Mouse (Mus musculus): ENCODE results near the gene Pcdh8. TPM values are rescaled to one million over a fixed set of nuclear protein-coding genes. Genes with fewer than 3 reads are reported as not detected.

Gene Pcdh8
- polyA plus RNA-seq, 1 experiment = not detected

DNA sequence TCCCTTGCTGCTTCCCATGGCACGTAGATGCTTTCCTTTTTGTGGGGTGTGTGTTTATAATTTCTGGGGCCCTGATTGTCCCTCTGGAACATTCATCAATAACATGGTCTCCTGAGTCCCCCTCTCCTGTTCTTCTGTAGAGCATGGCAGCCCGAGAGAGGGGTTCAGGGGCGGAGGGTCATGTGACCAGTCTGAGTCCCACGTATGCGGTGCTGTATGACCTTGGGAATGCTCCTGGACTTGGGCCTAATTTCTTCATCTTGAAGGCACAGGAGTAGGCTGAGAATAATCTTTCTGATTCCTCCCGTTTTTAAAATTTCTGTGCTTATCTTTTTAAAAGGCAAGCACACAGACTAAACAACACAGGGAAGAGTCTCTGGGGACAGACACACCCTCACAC is 37.6 kb downstream of the Pcdh8 start:
- TF ChIP-seq CTCF (IDR thresholded peaks at IDR 0.05; ENCODE audit: insufficient read depth, low read depth, low read length) (no peak), POLR2A (IDR thresholded peaks at IDR 0.05; ENCODE audit: insufficient read depth, low read depth, low read length) (no peak)
- H3K4me1 ChIP-seq (ENCODE audit: control insufficient read depth, insufficient read depth, low read length) = peaks cover 2% of the 10 kb centered on the region; the same call in 1 of the 2 replicates
- no peak overlapping the region for H3K4me3 ChIP-seq (ENCODE audit: insufficient read depth, low read depth, low read length)
- whole genome bisulfite sequencing = 85% methylated on average over 6 of the region's 6 CpGs
- no peak overlapping the region for H3K27ac ChIP-seq (ENCODE audit: insufficient read depth, low read depth, low read length)

DNA sequence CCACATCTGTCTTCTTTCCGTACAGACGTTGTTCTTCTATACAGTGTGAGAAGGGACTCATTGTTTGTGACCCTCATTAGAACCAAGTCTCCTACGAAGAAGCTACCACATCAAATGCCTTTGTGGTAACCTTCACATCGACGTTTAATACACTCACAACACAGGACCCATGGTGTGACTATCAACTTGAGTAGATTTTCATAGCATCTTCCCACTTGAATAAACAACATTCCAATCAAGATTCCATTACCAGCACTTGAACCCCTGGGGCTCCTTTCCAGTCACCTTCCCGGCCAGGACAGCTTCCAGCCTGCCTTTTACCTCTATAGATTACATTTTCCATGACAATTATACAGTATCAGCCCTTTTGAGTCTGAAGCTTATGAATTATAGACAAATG is 42.3 kb downstream of the Pcdh8 start:
- no peak for TF ChIP-seq CTCF (IDR thresholded peaks at IDR 0.05; ENCODE audit: insufficient read depth, low read depth, low read length)
- TF ChIP-seq POLR2A (IDR thresholded peaks at IDR 0.05; ENCODE audit: insufficient read depth, low read depth, low read length) = no peak
- WGBS = 84% methylated on average over 6 of the region's 6 CpGs
- H3K4me1 ChIP-seq (ENCODE audit: control insufficient read depth, insufficient read depth, low read length) = peaks cover 8% of the 10 kb centered on the region
- H3K4me3 ChIP-seq (ENCODE audit: insufficient read depth, low read depth, low read length) = no peak overlapping the region
- no peak overlapping the region for H3K27ac ChIP-seq (ENCODE audit: insufficient read depth, low read depth, low read length)

DNA sequence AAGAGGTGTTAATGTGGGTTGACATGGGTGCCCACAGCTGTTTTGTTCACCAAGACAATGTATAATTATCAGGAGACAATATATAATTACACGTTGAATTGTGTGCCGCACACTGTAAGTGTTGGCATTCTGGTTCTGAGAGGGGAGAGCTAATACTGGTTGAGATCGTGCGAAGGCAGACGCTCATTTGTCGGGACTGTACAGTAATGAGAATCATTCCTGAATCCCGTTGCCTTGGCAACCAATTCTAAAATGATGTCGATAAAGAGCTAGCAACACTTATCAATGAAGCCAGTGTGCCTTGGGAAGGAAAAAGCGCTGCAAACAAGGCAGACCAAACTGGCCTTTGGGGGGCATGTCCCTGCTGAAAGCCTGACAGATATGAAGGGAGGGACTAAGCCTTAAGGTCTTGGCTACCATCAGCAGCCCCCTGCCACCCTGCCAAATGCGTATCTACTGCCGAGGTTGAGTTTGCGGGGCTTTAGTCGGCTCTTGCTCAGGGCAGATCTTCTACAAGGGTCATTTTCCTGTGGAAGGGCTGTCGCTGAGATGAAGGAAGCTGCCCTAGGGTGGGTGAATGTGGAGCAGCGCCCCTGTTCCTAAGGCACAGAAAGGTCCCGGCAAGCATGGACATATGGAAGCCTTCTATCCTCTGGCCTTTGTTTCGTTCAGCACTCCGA is 47.0 kb downstream of the Pcdh8 start:
- Histone ChIP-seq H3K4me1 (ENCODE audit: control insufficient read depth, insufficient read depth, low read length) (peaks cover 15% of the 10 kb centered on the region), H3K27ac (ENCODE audit: insufficient read depth, low read depth, low read length) (no peak overlapping the region), H3K4me3 (ENCODE audit: insufficient read depth, low read depth, low read length) (no peak overlapping the region)
- 32% methylated on average over 18 of the region's 18 CpGs for WGBS
- no peak for TF ChIP-seq POLR2A (IDR thresholded peaks at IDR 0.05; ENCODE audit: insufficient read depth, low read depth, low read length)
- TF ChIP-seq CTCF (IDR thresholded peaks at IDR 0.05; ENCODE audit: insufficient read depth, low read depth, low read length) = no peak

DNA sequence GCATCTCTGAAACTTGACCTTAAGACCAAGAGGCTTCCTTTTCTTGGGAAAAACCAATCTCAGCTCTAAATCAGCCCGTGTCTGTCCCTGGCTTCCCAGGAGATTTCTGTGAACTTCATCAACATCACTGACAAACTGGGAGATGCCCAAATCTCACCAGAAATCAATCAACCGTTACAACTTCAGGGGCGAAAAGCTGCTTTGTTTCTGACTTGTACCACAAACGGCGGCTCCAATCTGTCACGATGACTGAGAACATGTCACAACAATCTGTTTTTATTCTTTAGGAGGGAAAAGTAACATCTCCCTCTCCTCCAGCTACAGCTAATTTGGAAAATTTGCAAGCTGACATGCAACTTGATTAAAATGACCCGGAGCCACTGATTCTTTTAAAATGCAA is 48.9 kb downstream of the Pcdh8 start:
- peaks cover 19% of the 10 kb centered on the region for H3K4me1 ChIP-seq (ENCODE audit: control insufficient read depth, insufficient read depth, low read length)
- H3K27ac ChIP-seq (ENCODE audit: insufficient read depth, low read depth, low read length) = no peak overlapping the region
- 84% methylated on average over 7 of the region's 7 CpGs for WGBS
- no peak overlapping the region for H3K4me3 ChIP-seq (ENCODE audit: insufficient read depth, low read depth, low read length)
- TF ChIP-seq CTCF (IDR thresholded peaks at IDR 0.05; ENCODE audit: insufficient read depth, low read depth, low read length) (no peak), POLR2A (IDR thresholded peaks at IDR 0.05; ENCODE audit: insufficient read depth, low read depth, low read length) (no peak)

Other genes with a start within 250 kb of the Pcdh8 start
- not detected in 2 replicates for gene Sugt1, start 183.6 kb downstream of the Pcdh8 start, polyA plus RNA-seq (2012; ENCODE audit: insufficient read depth, insufficient read length, low replicate concordance, missing spikeins)
- gene Cnmd, start 109.1 kb downstream of the Pcdh8 start, polyA plus RNA-seq (2012; ENCODE audit: insufficient read depth, insufficient read length, low replicate concordance, missing spikeins) = not detected in 2 replicates
- gene Olfm4, start 212.8 kb upstream of the Pcdh8 start, polyA plus RNA-seq (2012; ENCODE audit: insufficient read depth, insufficient read length, low replicate concordance, missing spikeins) = not detected in 2 replicates